Mouse (Mus musculus) NIH3T3 (cell line): ENCODE results near the gene Cit.

ENCODE experiments used
- DNase-seq: peaks from one replicate; pipeline ENCODE4 v3.0.0-alpha.2; 2012; ENCODE audit warnings: low read depth

The Cit gene

GRCm38 (mm10) chr5:115915481-115915880 is 70.4 kb downstream of the Cit start:
- DNase-seq, result peak; percentile 43

DNA sequence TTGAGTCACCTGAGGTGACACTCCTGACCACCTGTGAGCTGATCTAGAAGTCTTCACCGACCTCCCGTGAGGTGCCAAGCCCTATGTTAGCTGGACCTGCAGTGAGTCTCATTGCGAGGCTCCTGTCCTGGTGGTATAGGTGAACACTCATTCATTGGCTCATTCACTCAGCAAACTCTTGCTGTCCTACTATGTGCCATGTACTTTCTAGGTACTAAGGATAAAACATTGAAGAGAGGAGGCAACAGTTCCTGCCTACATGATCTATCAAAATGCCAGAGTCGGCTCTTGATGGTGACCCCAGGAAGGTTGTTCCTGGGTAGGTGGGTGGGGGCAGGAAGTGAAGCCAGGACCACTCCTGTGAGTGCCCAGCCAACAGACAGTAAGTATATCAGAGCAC is 72.9 kb downstream of the Cit start:
- DNase-seq, result no peak

DNA sequence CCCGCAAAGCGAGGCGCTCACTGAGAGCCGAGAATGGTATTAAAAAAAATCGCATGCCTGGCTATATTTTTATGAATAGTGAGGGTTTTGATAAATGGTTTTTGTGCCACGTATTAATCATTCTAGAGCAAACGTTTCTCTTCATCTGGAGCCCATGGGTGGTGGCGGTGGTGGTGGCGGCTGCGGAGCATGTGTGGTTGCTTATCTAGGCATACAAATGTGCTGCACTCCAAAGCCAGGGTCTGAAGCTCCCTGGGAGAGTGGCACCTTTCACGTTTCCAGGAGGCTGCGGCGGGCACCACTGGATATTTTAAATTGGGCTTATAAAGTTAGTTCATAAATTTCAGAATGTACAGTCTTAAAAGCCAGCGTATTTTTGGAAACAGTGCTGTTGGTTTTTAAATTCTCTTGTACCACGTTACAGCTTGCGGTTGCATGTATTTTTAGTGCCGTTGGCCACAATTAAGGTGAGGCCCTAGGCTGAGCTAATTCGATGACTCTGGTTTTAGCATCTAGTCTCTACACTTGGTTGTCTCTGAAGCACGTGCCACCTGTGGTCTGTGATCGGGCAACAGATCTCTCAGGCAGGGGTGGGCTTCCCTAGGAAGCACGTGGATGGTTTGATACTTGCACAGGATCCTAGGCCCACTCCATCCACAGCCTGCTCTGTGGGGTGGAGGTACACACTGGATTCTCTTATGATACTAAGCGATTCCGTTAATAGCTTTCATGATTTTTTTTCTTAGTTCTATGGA is 73.7 kb downstream of the Cit start:
- no peak for DNase-seq

GRCm38 (mm10) chr5:115921990-115922389 is 76.9 kb downstream of the Cit start:
- no peak for DNase-seq

GRCm38 (mm10) chr5:115924946-115925345 is 79.9 kb downstream of the Cit start:
- DNase-seq, result peak; percentile 80

DNA sequence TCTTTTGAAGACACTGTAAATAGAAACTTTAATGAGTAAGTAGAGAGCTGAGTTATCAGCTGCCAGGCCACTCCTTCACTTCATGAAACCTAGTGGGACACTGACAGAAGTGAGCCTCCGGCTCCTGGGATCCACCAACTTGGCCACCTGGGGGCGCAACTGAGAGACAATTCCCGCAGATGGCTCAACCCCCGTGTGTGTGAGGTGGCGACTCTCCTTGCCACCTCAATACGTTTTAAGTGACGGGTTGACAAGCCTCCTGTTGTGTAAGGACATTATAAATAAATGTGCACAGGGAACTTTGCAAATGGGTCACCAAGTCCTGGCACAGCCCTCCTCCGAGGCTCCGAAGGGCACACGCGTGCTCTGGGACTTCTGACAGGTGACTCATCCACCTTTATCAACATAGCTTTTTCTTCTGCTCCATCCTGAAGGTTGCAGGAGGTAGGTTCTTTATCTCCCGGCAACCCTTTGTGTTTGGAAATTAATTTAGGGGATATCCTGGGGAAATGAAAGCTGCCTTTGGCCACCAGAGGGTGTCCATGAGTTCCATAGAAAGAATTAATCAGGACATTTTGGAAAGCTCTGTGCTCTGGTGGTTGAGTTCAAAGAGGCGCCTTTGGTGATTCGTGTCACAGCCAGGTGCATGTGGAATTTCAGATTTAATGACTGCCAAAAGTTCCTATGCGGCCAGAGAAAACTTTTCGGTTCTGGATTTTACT is 83.9 kb downstream of the Cit start:
- DNase-seq, result peak; percentile 36

DNA sequence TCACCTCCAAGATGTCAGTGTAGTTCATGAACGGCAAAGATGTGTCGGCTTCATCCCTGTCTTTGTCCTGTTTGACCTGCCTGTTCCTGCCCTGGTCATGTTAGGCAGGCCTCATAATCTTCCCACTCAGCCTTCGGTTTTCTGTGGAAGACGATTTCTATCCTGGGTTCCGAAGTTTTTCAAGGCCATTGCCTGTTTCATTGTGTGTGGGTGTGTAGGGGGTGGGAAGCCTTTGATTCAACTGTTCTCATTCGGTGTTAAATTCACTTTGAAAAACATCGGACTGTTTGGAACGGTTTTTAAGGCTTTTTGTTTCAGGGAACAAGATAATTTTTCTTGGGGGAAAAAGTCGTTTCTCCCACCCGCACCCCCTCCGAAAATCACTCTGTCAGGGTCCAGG is 87.2 kb downstream of the Cit start:
- no peak for DNase-seq

DNA sequence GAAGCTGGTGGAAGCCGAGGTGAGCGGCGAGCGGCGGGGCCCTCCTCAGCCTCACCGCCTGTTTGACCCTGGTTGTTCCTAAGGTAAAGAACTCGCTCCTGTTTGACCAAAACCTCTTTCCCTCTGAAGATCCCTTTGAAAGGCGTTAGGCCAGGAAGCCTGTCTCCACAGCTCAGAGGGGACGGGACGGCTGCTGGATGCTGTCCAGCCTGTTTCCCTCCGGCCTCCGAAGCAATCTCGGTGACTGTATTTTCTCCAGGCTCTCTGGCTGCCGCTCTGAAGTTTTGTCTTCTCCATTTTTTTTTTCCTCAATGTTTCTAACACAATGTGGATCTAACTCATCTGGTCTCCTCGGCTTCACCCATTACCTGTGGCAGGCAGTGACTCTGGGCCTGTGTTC is 91.8 kb downstream of the Cit start:
- DNase-seq, result no peak

- no peak for DNase-seq
Observed at GRCm38 (mm10) chr5:115937566-115937965, 92.5 kb downstream of the Cit start.

DNA sequence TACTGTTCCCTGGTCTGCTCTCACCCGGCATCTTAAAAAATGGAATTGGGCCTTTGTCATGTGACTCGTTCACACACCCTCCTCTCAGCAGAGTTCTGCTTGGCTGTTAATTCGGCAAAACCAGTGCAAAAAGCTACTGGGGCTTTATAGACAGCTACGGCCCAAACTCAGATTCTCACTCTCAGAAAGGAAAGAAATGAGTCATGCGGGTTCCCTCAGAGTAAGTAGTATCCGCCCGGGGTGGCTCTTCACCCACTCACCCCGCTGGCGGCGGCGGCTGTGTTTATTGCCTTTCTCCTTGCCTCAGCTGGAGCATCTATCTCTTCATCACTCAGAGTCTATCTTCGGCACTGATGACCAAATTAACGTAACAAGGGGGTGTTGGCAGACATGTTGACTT is 93.9 kb downstream of the Cit start:
- DNase-seq, result no peak

DNA sequence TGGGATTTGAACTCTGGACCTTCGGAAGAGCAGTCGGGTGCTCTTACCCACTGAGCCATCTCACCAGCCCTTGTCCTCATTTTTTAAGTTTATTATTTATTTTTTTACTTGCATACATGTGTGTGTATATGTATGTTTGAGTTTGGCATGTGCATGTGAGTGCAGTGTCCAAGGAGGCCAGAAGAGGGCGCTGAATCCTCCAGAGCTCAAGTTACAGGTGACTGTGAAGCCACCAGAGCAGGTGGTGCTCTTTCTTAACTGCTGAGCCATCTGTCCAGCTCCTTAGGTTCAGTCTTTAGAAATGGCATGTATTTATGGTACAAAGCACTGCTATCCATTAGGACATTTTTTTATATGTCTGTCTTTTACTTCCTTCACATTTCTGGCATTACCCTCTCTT is 97.3 kb downstream of the Cit start:
- no peak for DNase-seq

DNA sequence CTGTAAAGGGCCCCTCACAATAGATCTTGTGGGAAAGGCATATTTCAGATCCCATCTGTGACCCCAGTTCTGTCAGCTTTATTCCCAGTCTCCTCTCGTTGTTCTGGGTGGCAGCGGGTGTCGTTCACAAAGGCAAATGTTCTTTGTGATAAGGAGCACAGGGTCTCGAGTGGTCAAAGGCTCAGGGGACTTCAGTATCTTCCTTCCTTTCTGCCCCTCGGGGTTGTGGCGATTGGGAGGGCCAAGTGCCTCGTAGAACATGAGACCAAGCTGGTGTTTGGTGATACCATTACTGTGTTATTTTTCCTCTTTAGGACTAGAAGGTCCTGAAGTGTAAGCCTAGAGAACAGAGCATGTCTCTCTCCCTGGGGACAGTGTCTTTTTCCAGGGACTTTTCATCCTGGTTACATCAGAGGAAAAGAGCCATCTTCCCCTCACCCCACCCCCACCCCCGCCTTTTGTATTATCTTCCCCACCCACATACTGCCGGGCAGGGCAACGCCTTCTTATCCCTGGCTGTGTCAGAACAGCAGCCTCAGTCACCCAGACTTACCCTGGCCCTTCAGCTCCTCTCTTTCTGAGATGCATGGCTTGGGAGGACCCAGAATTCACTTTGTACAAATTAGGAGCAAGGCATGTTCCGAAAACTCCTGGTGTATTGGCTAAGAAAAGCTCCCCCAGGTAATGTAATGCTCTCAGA is 99.9 kb downstream of the Cit start:
- no peak for DNase-seq

DNA sequence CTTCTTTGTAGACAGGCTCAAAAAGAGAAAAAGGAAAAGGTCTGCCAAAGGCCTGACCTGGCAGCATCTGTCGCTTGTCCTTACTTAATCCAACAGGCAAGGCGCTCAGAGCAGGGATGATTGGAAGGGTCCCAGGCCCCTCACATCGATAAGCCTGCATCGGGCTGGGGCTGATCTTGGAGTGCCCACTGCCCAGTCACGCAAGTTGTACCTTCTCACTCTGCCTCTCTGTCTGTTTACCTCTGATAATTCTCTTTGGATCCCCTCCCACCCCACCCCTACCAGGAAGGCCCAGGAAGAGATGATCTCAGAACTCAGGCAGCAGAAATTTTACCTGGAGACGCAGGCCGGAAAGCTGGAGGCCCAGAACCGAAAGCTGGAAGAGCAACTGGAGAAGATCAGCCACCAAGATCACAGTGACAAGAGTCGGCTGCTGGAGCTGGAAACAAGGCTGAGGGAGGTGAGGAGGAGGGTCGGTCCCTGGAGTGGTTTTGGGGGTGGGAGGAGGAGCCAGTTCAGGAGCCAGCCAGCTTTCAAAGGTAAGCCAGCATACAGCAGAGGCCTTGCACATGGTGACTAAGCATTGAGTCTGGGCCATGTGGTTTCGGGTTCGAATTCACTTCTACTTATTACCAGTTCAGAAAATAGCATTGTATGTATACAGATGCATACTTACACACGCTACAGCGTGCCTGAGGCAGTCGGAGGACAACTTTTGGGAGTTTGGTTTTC is 102.7 kb downstream of the Cit start:
- DNase-seq, result no peak

- DNase-seq, result no peak
Observed at GRCm38 (mm10) chr5:115950936-115951335, 105.9 kb downstream of the Cit start.

GRCm38 (mm10) chr5:115953173-115953572 is 108.1 kb downstream of the Cit start:
- DNase-seq, result peak; percentile 15

GRCm38 (mm10) chr5:115954084-115954483 is 109.0 kb downstream of the Cit start:
- no peak for DNase-seq

DNA sequence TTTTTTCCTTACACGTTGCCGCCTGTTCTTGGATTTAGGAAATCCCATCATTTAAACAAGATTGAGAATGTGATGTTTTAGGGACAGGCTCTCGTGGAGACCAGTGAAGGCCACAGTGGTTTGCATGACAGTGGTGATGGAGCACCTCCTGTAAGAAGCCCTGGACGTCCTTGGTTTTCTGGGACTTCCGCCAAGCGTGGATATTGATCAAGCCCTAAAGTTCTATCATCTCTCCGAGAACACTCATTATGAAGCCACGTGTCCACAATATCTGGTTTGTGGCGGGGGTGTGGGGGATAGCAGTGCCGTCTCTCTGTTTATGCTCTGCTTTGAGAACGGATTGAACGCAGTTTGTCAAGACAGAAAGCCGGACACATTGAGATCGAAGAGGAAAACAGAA is 109.5 kb downstream of the Cit start:
- DNase-seq, result no peak

DNA sequence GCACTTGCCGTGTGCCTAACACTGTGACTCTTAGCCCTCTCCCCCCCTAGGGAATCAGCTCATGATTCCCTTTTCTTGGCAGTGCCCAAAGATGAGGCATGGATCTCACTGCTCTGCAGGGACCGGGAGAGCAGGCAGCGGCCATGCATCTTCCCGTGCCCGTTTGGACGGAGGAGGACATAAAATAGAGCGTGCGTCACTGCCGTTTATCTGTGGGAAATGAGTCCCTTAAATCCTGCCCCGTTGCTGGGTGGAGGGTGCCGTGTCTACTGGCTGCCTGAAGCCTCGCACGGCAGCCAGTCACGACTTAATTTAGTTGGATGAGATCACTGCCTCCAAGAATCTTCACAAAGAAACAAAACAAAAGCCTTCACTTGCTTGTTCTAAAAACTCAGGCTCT is 110.1 kb downstream of the Cit start:
- no peak for DNase-seq

GRCm38 (mm10) chr5:115956048-115956447 is 111.0 kb downstream of the Cit start:
- DNase-seq, result no peak

DNA sequence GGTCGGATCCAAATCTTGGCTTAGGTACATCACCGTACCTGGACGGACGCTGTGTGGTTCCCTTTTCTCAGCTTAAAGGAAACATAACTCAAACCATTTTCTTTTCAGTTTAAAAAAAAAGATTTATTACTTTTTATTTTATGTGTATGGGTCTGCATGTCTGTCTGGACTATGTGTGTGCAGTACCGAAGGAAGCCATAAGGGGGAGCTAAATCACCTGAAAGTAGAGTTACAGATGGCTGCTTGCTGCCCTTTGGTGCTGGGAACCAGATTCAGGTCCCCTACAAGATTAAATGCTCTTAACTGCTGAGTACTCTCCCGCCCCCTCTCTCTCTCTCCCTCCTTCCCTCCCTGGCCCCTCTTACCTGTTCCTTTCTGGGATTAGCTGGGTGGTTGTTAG is 112.1 kb downstream of the Cit start:
- DNase-seq, result peak; percentile 15

DNA sequence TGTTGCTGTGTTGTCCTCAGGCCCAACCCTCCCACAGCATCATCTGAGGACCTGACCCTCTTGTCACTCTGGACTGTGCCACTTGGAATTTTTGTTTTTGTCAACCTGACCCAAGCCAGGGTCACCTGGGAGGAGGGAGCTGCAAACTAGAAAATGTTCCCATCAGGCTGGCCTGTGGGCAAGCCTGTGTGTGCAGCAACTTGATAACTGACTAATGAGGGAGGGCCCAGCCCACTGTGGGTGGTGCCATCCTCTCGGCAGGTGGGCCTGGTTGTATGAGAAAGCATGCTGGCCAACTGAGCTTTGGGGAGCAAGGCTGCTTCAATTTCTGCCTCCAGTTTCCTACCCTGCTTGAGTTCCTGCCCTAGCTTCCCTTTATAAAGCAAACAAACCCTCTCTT is 113.3 kb downstream of the Cit start:
- DNase-seq, result no peak

- DNase-seq, result no peak
Observed at GRCm38 (mm10) chr5:115958814-115959213, 113.7 kb downstream of the Cit start.
